Mouse (Mus musculus): ENCODE data around the gene Cryga.
"Not testable (repeated sequence)": the region's sequence is repeated elsewhere in the genome, so short reads cannot be mapped to it uniquely, and the experiment has no call there.

Cryga gene

GRCm38 (mm10) chr1:65091566-65091965 lies 11.6 kb downstream of the Cryga start:
- no peak for DNase-seq (ENCODE audit: low spot score)

GRCm38 (mm10) chr1:65090370-65090769 lies 12.8 kb downstream of the Cryga start:
- no peak for DNase-seq (ENCODE audit: low spot score)

GRCm38 (mm10) chr1:65088567-65089356 lies 14.4 kb downstream of the Cryga start:
- DNase-seq (ENCODE audit: low spot score) = no peak

GRCm38 (mm10) chr1:65082188-65082587 lies 21.0 kb downstream of the Cryga start, which contains the start of gene Crygb:
Gene Crygb, minus strand, starts transcription at chr1:65082288.
- DNase-seq (ENCODE audit: low spot score) = no peak

- DNase-seq (ENCODE audit: low spot score) = no peak
These were observed 27.6 kb downstream of the Cryga start for GRCm38 (mm10) chr1:65075607-65076006.

- DNase-seq (ENCODE audit: low spot score) = no peak
These were observed 29.6 kb downstream of the Cryga start, which contains the start of gene Crygc for GRCm38 (mm10) chr1:65073589-65073988. Gene Crygc, minus strand, starts transcription at chr1:65073689.

- DNase-seq (ENCODE audit: low spot score) = no peak
These were observed 35.3 kb downstream of the Cryga start for GRCm38 (mm10) chr1:65067842-65068241.

GRCm38 (mm10) chr1:65064201-65064600 lies 39.0 kb downstream of the Cryga start:
- no peak for DNase-seq (ENCODE audit: low spot score)

- no peak for DNase-seq (ENCODE audit: low spot score)
These were observed 39.8 kb downstream of the Cryga start, which contains the start of gene Crygd for GRCm38 (mm10) chr1:65063352-65063751. Gene Crygd, minus strand, starts transcription at chr1:65063452.

GRCm38 (mm10) chr1:65052140-65052539 lies 51.0 kb downstream of the Cryga start:
- no peak for DNase-seq (ENCODE audit: low spot score)

- no peak for DNase-seq (ENCODE audit: low spot score)
These were observed 51.5 kb downstream of the Cryga start for GRCm38 (mm10) chr1:65051696-65052095.

- DNase-seq (ENCODE audit: low spot score) = not testable (repeated sequence)
These were observed 52.2 kb downstream of the Cryga start, which contains the start of gene Cryge for GRCm38 (mm10) chr1:65050952-65051351. Gene Cryge, minus strand, starts transcription at chr1:65051149.
